Mouse (Mus musculus): ENCODE results near the gene Vmn1r132. TPM values are rescaled to one million over a fixed set of nuclear protein-coding genes. Genes with fewer than 3 reads are reported as not detected.
"Not testable (repeated sequence)": the region's sequence is repeated elsewhere in the genome, so short reads cannot be mapped to it uniquely, and the experiment has no call there.

Vmn1r132 gene
- total RNA-seq (2022): not detected

- not testable (repeated sequence) for DNase-seq (ENCODE audit: low spot score in 2 of 2)
Measured at GRCm38 (mm10) chr7:21613792-21614191, at the start of gene Vmn1r132. Gene Vmn1r132 (plus strand): TSS chr7:21614092.

Other genes starting within 250 kb of the Vmn1r132 start
- gene Gm6882, start 181.3 kb upstream of the Vmn1r132 start, total RNA-seq (2022): not detected
- not detected for gene Vmn1r130, start 102.3 kb upstream of the Vmn1r132 start, total RNA-seq (2022)
- not detected for gene Vmn1r131, start 68.0 kb upstream of the Vmn1r132 start, total RNA-seq (2022)
- gene Gm4175, start 147.4 kb downstream of the Vmn1r132 start, total RNA-seq (2022): not detected
- gene Gm4177, start 182.6 kb downstream of the Vmn1r132 start, total RNA-seq (2022): not detected
- not detected for gene Vmn1r135, start 218.3 kb downstream of the Vmn1r132 start, total RNA-seq (2022)
- gene Gm5725, start 230.2 kb downstream of the Vmn1r132 start, total RNA-seq (2022): not detected

Measured in layer of hippocampus, adult 8-10 months (tissue).